Comparison of ENCODE assay signal across 9 mouse cellular contexts in the genomic region with DNA sequence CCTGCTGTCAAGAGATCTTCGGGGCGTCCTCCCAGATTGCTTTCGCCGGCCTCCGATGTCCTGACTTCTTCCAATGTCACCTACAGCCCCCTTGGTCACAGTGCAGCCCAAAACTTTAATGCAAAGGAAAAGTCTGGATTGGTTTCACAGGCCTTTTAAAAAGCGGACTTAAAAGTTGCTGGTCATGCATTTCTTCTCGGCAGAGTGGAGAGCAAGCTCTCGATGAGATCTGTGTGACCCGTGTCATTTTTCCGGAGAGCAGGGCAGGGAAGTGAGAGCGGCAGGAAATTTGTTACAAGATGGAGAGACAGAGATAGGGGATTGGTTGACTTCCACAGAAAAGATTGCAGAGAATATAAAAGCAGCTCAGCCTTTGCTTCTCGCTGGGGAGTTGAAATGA. TPM values are rescaled to one million over a fixed set of nuclear protein-coding genes. Genes with fewer than 3 reads are reported as not detected.
DNase-seq lines count a peak whose midpoint lies in the region; ATAC-seq and TF ChIP-seq lines count a peak whose summit lies in the region.
"Had no signal": no experiment of that assay in that cellular context is flagged by ENCODE, and none has a peak within 500 bp of the region (broad histone marks: within the 10 kb centered on the region; RNA-seq: fewer than 3 reads in every experiment).

No protein-coding gene starts in this region.

- H3K4me1 ChIP-seq in cerebellum, adult 2 months (ENCODE audit: control insufficient read depth, insufficient read depth, low read length) = 0 out of 2 replicates have a peak, but pooled peaks cover 2% of the 10 kb centered on the region
- peaks cover 25% of the 10 kb centered on the region for H3K4me1 ChIP-seq in forebrain, postnatal 0 days (ENCODE audit: insufficient read depth)
- peaks cover 6% of the 10 kb centered on the region; the same call in 1 of the 2 replicates for H3K4me1 ChIP-seq in kidney, postnatal 0 days (replicated peaks; ENCODE audit: insufficient read depth, low read length)
- H3K4me1 ChIP-seq in midbrain, embryonic 10.5 days = peaks cover 37% of the 10 kb centered on the region

- no peak for ATAC-seq in forebrain, postnatal 0 days
- ATAC-seq in kidney, postnatal 0 days (replicated peaks; ENCODE audit: low FRiP score, low read depth) = no peak
- no peak for ATAC-seq in monocyte, adult 5-6 weeks (replicated peaks; ENCODE audit: insufficient number of reproducible peaks, low FRiP score, low TSS enrichment, poor library complexity, severe bottlenecking)

- DNase-seq in cerebellum, adult 2 months = peak in 1 of 2 experiments; percentile 24
- DNase-seq in cerebellum, adult 11 months = no peak
- peak; percentile 25 for DNase-seq in MN1 (ENCODE audit: low spot score)
- peak; percentile 13 for DNase-seq in forebrain, postnatal 0 days
- peak; percentile 48 for DNase-seq in kidney, postnatal 0 days (ENCODE audit: low spot score)
- DNase-seq in midbrain, embryonic 10.5 days (ENCODE audit: low spot score) = no peak
- no peak for DNase-seq in layer of hippocampus, postnatal 14 days (ENCODE audit: low spot score in 2 of 2)

- H3K27ac ChIP-seq in cerebellum, adult 2 months (ENCODE audit: insufficient read depth, low read length) = no peak overlapping the region
- H3K27ac ChIP-seq in forebrain, postnatal 0 days (ENCODE audit: low read depth, low read length) = no peak overlapping the region
- H3K27ac ChIP-seq in kidney, postnatal 0 days = peak overlapping the region; percentile 90
- H3K27ac ChIP-seq in midbrain, embryonic 10.5 days (replicated peaks) = peak overlapping the region; percentile 98

- TF ChIP-seq POLR2A in cerebellum, adult 2 months (IDR thresholded peaks at IDR 0.05; ENCODE audit: borderline replicate concordance, insufficient read depth, low read length) = no peak

- TF ChIP-seq CTCF in cerebellum, adult 2 months (IDR thresholded peaks at IDR 0.05; ENCODE audit: borderline replicate concordance, insufficient read depth, low read depth, low read length) = no peak
- no peak for TF ChIP-seq CTCF in forebrain, postnatal 0 days (IDR thresholded peaks at IDR 0.05; ENCODE audit: low read depth)
- TF ChIP-seq CTCF in kidney, postnatal 0 days (IDR thresholded peaks at IDR 0.05; ENCODE audit: low read depth) = no peak

- H3K9me3 ChIP-seq in forebrain, postnatal 0 days (ENCODE audit: low read length) = no peaks in the 10 kb centered on the region
- H3K9me3 ChIP-seq in kidney, postnatal 0 days (replicated peaks; ENCODE audit: low read length) = no peaks in the 10 kb centered on the region
- no peaks in the 10 kb centered on the region for H3K9me3 ChIP-seq in midbrain, embryonic 10.5 days (replicated peaks)

- H3K9ac ChIP-seq in forebrain, postnatal 0 days = peak overlapping the region; percentile 88
- H3K9ac ChIP-seq in kidney, postnatal 0 days (ENCODE audit: low read depth, low read length) = peak overlapping the region; percentile 93

- under 1% methylated on average over 12 of the region's 12 CpGs for WGBS in cerebellum, adult 2 months
- 2% methylated on average over 12 of the region's 12 CpGs for WGBS in forebrain, postnatal 0 days
- under 1% methylated on average over 12 of the region's 12 CpGs for WGBS in kidney, postnatal 0 days
- WGBS in midbrain, embryonic 10.5 days = under 1% methylated on average over 12 of the region's 12 CpGs

- no peaks in the 10 kb centered on the region for H3K27me3 ChIP-seq in cerebellum, adult 2 months (ENCODE audit: control insufficient read depth, insufficient read depth, low read length)
- H3K27me3 ChIP-seq in forebrain, postnatal 0 days (ENCODE audit: insufficient read depth, low read length) = no peaks in the 10 kb centered on the region
- no peaks in the 10 kb centered on the region for H3K27me3 ChIP-seq in kidney, postnatal 0 days (ENCODE audit: insufficient read depth, low read length)
- no peaks in the 10 kb centered on the region for H3K27me3 ChIP-seq in midbrain, embryonic 10.5 days (ENCODE audit: low read depth, poor library complexity, severe bottlenecking)
- H3K27me3 ChIP-seq: Patski had no signal

- H3K4me2 ChIP-seq in forebrain, postnatal 0 days (ENCODE audit: low read depth) = peak overlapping the region; percentile 72
- H3K4me2 ChIP-seq in kidney, postnatal 0 days (ENCODE audit: low read length) = peak overlapping the region; percentile 78

- peak overlapping the region; percentile 87 for H3K4me3 ChIP-seq in cerebellum, adult 2 months (replicated peaks; ENCODE audit: insufficient read depth, low read depth, low read length)
- H3K4me3 ChIP-seq in forebrain, postnatal 0 days (ENCODE audit: low read depth, low read length) = peak overlapping the region; percentile 88
- peak overlapping the region; percentile 97 for H3K4me3 ChIP-seq in kidney, postnatal 0 days (replicated peaks; ENCODE audit: low read depth, low read length)
- peak overlapping the region; percentile 92 for H3K4me3 ChIP-seq in midbrain, embryonic 10.5 days

- H3K36me3 ChIP-seq in forebrain, postnatal 0 days (ENCODE audit: insufficient read depth) = no peaks in the 10 kb centered on the region
- H3K36me3 ChIP-seq in kidney, postnatal 0 days (ENCODE audit: insufficient read depth, low read length) = 0 out of 2 replicates have a peak, but pooled peaks cover 1% of the 10 kb centered on the region
- H3K36me3 ChIP-seq in midbrain, embryonic 10.5 days = peaks cover 22% of the 10 kb centered on the region

RNA-seq across cellular contexts. Expression of a gene that starts 0.9 kb away (rescaled TPM):
- polyA plus RNA-seq in cerebellum, adult 2 months (2012; rRNA removed) = 42.6 and 45.0 TPM in 2 replicates
- 48.1 and 54.0 TPM in 2 replicates for total RNA-seq in forebrain, postnatal 0 days (2014; rRNA removed)
- 12.4 and 12.5 TPM in 2 replicates for polyA plus RNA-seq in forebrain, postnatal 0 days (2015; fragmentation: Nextera tagmentation; extraction: Ambion mirVana)
- polyA plus RNA-seq in kidney, postnatal 0 days (2015; fragmentation: Nextera tagmentation; extraction: Ambion mirVana) = 24.1 and 26.5 TPM in 2 replicates
- polyA plus RNA-seq in midbrain, embryonic 10.5 days (2016; fragmentation: Nextera tagmentation; extraction: Ambion mirVana) = 44.2 and 48.2 TPM in 2 replicates
- total RNA-seq in monocyte, adult 5-6 weeks (2017) = 22.7 to 41.9 TPM (median 30.4 TPM) in 3 replicates
- total RNA-seq in layer of hippocampus, postnatal 14 days (2021) = 10 to 100 TPM; 45.4 to 49.3 TPM

RNA-seq across cellular contexts. Expression of a gene that starts 18.5 kb away (rescaled TPM):
- 25.0 and 26.8 TPM in 2 replicates for polyA plus RNA-seq in cerebellum, adult 2 months (2012; rRNA removed)
- 33.4 and 41.9 TPM in 2 replicates for total RNA-seq in forebrain, postnatal 0 days (2014; rRNA removed)
- 28.4 and 34.0 TPM in 2 replicates for polyA plus RNA-seq in forebrain, postnatal 0 days (2015; fragmentation: Nextera tagmentation; extraction: Ambion mirVana)
- polyA plus RNA-seq in kidney, postnatal 0 days (2015; fragmentation: Nextera tagmentation; extraction: Ambion mirVana) = 35.9 and 41.8 TPM in 2 replicates
- 97.4 and 106 TPM in 2 replicates for polyA plus RNA-seq in midbrain, embryonic 10.5 days (2016; fragmentation: Nextera tagmentation; extraction: Ambion mirVana)
- total RNA-seq in monocyte, adult 5-6 weeks (2017) = 25.4 to 40.2 TPM (median 28.2 TPM) in 3 replicates
- total RNA-seq in layer of hippocampus, postnatal 14 days (2021) = 10 to 100 TPM; 17.9 TPM

RNA-seq across cellular contexts. Expression of a gene that starts 49.2 kb away (rescaled TPM):
- not detected in 2 replicates for polyA plus RNA-seq in cerebellum, adult 2 months (2012; rRNA removed)
- total RNA-seq in forebrain, postnatal 0 days (2014; rRNA removed) = 0.62 and 2.5 TPM in 2 replicates
- polyA plus RNA-seq in forebrain, postnatal 0 days (2015; fragmentation: Nextera tagmentation; extraction: Ambion mirVana) = 1.0 and 1.9 TPM in 2 replicates
- not detected in 2 replicates for polyA plus RNA-seq in kidney, postnatal 0 days (2015; fragmentation: Nextera tagmentation; extraction: Ambion mirVana)
- 2.0 and 4.3 TPM in 2 replicates for polyA plus RNA-seq in midbrain, embryonic 10.5 days (2016; fragmentation: Nextera tagmentation; extraction: Ambion mirVana)
- total RNA-seq in monocyte, adult 5-6 weeks (2017) = not detected in 3 replicates
- total RNA-seq in layer of hippocampus, postnatal 14 days (2021) = under 1 TPM; 0.19 to 0.46 TPM
- polyA plus RNA-seq: Patski had no signal

Comparison
In these comparisons a context has a peak if more than half of its experiments do, and no peak if none do; other contexts are left out.
1. DNase-seq: peak in MN1 (single experiment), forebrain, postnatal 0 days (single experiment) and kidney, postnatal 0 days (single experiment); none in cerebellum, adult 11 months (single experiment), midbrain, embryonic 10.5 days (single experiment) and layer of hippocampus, postnatal 14 days (0 of 2).
2. H3K27ac ChIP-seq: peak in kidney, postnatal 0 days (single experiment) and midbrain, embryonic 10.5 days (single experiment); none in cerebellum, adult 2 months (single experiment) and forebrain, postnatal 0 days (single experiment).
3. Peak in every context shown above with its lines, with median percentiles within 50 percentile points of each other: H3K4me3 ChIP-seq.